Mouse (Mus musculus) embryo, embryonic 11.5 days (tissue): ENCODE measurements around the gene Dock4.
"Not testable (repeated sequence)": the region's sequence is repeated elsewhere in the genome, so short reads cannot be mapped to it uniquely, and the experiment has no call there.

ENCODE experiments used
- DNase-seq: peaks from one replicate; pipeline ENCODE4 v3.0.0-alpha.2; 2012; ENCODE audit warnings: low read depth, low spot score

Gene Dock4

DNA sequence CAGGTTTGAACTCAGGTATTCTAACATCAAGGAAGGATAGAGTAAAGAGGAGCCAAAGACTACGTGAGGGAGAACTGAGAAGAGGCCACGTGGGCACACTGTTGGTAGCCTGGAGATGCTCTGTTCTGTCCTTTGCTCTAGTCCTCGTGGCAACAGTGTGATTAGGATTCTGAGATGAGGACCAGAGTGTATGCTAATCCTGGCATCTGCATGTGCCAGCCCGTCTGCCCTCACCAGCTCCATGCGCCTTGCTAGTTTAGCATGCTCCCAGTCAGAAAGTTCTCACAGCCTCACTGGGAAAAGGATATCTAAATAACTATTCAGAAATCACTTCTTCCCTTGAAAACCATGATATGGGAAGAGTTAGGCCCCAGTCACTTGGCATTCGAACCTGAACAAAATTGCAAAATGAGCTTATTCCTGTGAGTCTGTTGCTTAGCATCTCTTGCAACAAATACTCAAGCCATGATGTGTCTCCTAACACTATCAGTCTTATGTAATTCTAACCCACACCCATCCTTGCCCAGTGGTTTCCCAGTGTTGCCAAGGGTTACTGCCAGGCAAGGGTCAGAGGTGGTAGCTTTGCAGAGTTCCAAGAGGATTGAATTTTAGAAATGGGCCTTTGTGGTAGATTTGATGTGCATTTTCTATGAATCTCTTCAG lies 372.4 kb downstream of the Dock4 start:
- no peak for DNase-seq

DNA sequence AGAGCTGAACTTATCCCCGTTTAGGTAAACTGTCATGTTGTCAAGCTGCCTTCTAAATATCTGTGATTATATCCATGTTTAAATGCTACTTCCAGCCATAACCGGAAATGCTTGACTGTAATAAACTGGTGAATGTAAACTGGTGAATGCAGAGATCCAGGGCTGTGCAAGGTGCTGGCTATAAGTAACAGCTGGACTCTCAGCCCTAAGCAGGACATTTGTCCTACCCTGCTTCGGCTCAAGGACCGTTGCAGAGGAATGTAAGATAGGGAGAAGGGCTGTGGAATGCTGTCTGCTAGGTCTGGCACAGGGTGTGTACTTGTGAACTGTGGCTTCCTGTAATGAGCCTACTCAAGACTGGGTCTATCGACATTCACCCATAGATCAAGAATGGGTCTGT lies 377.9 kb downstream of the Dock4 start:
- DNase-seq = no peak

- no peak for DNase-seq
These were observed 378.5 kb downstream of the Dock4 start for GRCm38 (mm10) chr12:40824251-40824650.

DNA sequence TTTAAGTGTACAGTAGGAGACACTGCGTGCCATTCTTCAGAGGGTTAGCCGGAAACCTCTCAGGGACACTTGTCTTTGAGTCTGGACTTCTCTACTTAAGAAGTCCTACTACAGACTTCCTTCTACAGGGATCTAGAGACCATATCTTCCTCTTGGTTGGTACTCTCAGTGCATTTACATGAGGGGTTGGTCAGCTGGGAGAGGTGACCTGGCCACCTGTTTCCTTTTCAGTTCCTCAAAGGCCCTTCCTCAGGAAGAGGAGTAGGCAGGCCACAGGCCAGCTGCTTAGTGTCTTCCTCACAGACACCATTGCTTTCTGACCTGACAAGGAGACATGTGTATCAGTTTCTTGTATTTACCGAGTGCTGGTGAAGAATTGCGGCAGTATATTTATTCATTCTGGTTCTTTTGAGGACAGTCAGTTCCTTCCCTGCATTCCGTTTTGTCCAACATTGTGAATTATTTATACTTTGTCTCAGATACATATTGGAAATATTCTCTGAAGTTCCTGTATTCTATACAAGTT lies 380.2 kb downstream of the Dock4 start:
- DNase-seq = no peak

- DNase-seq = no peak
These were observed 380.7 kb downstream of the Dock4 start for GRCm38 (mm10) chr12:40826491-40826890.

- no peak for DNase-seq
These were observed 382.3 kb downstream of the Dock4 start for GRCm38 (mm10) chr12:40828025-40828424.

GRCm38 (mm10) chr12:40829269-40829668 lies 383.5 kb downstream of the Dock4 start:
- no peak for DNase-seq

DNA sequence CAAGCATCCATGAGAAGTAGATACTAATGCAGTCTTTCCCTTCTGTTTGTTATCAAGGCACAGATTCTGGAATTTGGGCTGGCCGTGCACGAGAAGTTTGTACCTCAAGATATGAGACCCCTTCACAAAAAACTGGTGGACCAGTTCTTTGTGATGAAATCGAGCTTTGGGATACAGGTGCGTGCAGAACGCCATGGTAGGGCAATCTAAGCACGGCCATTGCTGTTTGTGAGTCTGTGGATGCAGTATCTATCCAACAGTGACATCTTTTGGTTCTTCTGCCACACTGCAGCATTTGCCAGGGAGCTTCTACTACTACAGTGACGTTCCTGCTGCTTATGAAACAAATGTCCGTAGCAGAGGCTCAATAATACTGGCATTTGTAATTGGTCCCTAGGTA lies 386.4 kb downstream of the Dock4 start:
- no peak for DNase-seq

DNA sequence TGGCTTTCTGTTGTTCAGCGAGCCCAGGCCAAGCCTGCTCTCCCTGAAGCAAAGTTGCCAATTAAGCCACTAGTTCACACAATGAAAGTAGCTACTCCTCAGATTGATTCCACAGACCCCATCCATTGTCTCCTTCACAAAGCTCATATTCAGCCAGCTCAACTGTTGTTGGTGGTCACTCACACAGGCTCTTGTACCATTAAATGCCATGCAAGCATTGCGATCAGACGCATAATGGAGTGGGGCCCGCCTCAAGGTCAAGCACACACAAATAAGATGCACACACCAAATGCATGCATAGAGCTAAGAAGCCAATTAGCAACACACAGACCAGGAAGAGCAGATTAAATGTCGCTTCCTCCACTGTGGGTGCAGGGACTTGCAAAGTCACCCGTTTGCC lies 391.2 kb downstream of the Dock4 start:
- DNase-seq = no peak

DNA sequence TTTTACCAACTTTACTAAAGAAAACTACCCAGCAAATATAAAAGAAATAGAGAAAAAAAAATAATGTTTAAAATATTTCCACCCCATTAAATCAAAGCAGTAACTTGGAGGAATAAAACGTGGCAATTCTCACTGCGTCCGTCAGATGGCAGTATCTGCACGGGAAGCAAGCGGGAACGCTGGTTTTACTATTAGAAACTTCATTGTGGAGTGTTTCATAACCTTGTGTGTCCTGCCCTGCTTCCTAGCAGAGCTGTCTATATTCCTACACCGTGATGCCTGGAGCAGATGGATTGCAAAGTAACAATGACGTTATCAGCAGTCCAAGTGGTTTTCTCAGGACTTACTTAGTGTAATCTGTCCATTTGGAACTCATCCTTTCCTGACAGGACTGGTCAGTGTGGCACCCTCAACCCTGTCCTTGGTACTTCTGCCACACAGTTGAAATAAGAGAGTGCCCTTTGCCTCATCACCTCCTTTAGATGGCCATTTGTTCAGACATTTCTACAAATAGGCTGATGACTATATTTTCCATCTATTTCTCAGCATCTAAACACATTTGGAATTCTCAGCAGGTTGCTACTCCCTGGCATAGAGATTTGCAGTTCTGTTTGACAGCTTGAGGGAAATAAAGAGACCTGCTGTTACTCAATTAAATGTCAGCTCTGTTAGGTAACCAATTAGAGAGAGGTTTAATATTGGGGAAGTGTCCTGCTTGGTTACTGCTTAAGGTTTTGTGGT lies 392.0 kb downstream of the Dock4 start:
- peak; percentile 56 for DNase-seq

DNA sequence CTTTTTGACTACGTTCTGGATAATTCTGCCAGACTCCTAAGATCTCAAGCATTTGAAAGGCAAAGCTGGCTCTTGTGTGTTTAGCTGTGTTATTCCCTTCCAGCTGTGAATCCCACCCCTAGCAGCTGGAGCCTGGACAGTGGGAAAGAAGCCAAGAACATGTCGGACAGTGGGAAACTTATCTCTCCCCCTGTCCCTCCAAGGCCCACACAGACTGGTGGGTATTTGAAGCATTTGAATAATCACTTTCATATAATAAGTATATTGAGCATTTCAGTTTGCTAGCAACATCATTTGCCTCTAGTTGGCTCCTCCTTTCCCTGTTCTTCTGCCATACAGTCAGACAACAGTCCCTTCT lies 392.6 kb downstream of the Dock4 start:
- DNase-seq = no peak

DNA sequence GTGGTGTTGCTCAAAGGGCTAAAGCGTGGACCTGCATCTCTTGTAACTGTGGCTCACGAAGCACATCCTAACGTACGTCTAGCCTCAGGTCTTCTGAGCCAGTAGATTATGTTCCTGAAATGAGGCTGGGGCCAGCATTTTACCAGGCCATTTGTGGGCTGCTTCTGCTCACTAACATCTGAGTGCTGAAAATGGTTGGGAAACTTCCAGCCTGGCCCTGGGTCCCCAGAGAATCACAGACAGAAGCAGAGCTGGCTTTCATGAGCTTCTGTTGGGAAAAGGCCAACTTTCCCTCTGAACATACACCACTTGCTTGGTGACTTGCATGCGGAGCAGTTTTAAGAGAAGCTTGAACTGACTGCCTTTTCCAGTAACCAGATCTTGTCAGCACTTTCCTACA lies 393.2 kb downstream of the Dock4 start:
- DNase-seq = no peak

DNA sequence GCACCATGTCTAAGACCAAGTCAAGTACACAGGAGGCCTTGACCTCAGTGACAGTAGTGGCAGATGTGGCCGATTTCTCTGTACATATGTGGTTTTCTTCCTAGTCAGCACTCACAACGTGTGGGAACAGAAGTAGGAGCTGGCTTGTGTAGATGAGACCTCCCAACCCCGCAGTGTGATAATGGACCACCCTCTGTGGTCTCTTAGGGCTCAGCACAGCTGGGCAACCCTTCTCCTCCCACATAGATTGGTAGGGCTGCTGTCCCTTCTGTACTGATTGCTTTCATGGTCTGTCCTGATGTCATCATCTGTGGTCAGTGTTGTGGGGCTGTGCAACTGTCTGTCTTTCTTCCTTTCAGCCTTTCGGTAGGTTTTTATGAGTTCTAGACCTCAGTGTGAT lies 394.1 kb downstream of the Dock4 start:
- no peak for DNase-seq

DNA sequence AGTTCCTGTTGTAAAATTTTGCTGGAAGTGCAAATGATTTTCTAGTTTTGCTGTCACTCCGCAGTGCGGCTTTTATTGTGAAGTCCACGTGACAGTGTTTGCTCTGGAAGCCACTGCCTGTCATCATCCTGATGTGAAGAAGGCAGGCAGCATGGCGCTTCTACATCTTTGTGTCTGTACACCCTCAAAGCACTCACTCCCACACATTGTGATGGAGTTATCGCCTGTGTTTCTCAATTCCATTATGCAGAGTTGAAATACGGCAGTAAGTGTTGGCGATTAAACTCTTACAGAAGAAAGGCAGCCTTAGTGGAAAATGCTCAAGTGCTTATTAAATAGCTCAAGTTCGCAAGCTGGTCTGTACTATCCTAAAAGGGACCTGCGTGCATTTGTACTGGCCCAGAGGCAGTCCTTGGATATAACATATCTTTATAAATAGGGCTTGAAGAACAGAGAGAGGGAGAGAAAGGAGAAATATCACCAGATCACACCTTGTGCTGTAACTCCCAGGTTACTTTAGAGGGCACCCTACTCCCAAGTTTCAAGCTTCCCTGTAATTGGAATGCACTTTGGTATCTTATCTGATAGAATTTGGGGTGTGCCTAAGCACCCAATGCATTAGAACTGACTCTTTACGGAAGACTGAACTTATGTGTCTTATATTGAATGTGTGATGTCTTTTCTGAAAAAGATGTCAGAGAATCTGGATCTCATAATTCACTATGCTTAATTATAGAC lies 396.7 kb downstream of the Dock4 start:
- no peak for DNase-seq

- DNase-seq = no peak
These were observed 397.2 kb downstream of the Dock4 start for GRCm38 (mm10) chr12:40842991-40843390.

DNA sequence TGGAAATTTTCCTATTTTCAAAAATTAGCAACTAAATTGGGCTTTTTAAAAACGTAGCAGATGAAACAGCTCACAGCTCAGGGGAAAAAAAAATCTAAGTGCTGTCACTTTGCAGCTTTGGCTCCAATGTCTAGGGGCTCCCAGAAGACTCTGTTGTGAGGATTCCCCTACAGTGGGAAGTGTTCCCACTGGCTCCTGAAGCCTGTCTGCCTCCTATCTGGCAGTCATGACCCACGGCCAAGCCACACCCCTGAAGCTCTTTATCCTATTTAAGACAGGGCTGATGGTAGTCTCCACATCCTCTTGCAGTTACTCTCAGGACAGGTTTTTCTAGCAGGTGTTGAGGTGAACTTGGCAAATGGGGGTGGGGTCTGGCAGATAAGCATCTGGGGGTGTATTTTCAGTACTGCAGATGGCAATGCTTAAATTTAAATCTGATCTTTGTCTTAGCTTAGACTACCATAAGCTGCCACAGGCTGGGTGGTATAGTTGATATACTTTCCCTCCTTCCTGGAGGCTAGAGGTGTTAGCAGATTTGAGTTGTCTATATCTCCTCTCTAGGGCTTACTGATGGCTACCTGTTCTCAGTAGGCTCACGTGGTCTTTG lies 397.8 kb downstream of the Dock4 start:
- DNase-seq = no peak

- no peak for DNase-seq
These were observed 398.6 kb downstream of the Dock4 start for GRCm38 (mm10) chr12:40844324-40844723.

- no peak for DNase-seq
These were observed 409.1 kb downstream of the Dock4 start for GRCm38 (mm10) chr12:40854705-40855367.

GRCm38 (mm10) chr12:40857466-40857865 lies 411.7 kb downstream of the Dock4 start:
- DNase-seq = no peak

DNA sequence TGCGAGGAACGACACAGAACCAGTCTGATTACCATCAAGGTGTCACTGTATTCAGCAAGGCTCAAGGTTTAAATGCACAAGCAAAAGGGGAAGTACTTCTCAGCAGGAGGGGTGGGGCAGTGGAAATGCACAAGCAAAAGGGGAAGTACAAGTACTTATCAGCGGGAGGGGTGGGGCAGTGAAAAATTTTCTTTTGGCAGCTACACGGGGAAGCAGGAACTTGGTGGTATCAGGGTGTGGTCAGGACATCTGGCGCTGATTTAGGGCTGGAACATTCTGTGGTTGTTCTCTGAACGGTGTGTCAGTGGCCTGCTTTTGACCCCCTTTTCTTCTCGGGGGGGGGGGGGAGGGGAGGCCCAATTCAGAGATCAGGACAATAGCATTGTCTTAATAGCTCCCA lies 413.0 kb downstream of the Dock4 start:
- not testable (repeated sequence) for DNase-seq

- DNase-seq = no peak
These were observed 424.6 kb downstream of the Dock4 start for GRCm38 (mm10) chr12:40870387-40870786.

DNA sequence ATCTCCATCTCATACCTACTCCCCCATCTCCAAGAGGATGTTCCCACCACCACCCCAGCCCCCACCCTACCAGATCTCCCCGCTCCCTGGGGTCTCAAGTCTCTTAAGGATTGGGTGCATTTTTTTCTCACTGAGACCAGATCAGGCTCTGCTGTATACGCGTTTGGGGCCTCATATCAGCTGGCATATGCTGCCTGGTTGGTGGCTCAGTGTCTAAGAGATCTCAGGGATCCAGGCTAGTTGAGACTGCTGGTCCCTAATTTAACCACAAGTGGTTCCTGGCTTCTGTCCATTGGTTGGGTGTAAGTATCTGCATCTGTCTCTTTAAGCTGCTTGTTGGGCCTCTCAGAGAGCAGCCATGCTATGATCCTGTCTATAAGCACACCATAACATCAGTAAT lies 427.0 kb downstream of the Dock4 start:
- DNase-seq = no peak
